Mouse (Mus musculus) thymus, postnatal 36 days (tissue): ENCODE measurements around the gene Gm20869.
"Not testable (repeated sequence)": the region's sequence is repeated elsewhere in the genome, so short reads cannot be mapped to it uniquely, and the experiment has no call there.

Experiments used
- DNase-seq, 2 experiments: peaks; one replicate each; pipeline ENCODE4 v3.0.0; 2022; ENCODE audit warnings: mixed read lengths in 2 of 2

The Gm20869 gene

DNA sequence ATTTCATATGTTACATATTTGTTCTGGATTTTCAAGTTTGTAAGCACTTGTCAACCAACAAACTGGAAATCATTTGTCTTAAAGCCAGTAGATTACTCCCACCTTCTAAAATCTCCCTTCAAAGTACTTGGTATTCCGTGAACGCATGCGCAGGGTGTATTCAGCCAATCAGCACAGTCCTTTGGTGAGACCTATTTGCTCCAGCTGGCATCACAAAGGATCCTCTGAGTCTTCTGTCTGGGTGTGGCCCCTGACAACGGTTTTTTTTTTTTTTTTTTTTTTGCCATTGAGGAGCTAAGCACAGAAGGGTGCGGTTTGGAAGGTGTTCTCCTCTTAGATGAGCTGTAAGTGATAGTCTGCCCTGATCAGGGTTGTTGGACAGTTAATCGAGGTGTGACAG is at the start of gene Gm20869:
Gene Gm20869 (plus strand): TSS at position 301 of the 400 bp plus-strand sequence.
- not testable (repeated sequence) for DNase-seq
